Mouse (Mus musculus) intestine, embryonic 16.5 days (tissue): ENCODE results near the gene Frmpd1. TPM values are rescaled to one million over a fixed set of nuclear protein-coding genes. Genes with fewer than 3 reads are reported as not detected.

ENCODE experiments used
- ATAC-seq: fragments of 200-750 bp; cut with Nextera tagmentation; 2 replicates; pipeline ENCODE4 v1.8.0; 2017; ENCODE audit warnings: moderate TSS enrichment, moderate library complexity
- H3K27ac ChIP-seq: fragments of 300-500 bp; sonication (generic); 2 replicates; pipeline ENCODE4 v1.5.1; 2014; ENCODE audit warnings: mild to moderate bottlenecking, low read length
- H3K27me3 ChIP-seq: fragments of 300-500 bp; sonication (generic); replicated peaks from 2 replicates; pipeline ENCODE4 v1.6.1; 2014; ENCODE audit warnings: low read length, control low read depth, mixed read lengths; ENCODE audit not compliant: control insufficient read depth, insufficient read depth
- H3K36me3 ChIP-seq: fragments of 300-500 bp; sonication (generic); 2 replicates; pipeline ENCODE4 v1.6.1; 2014; ENCODE audit warnings: low read length, control low read depth; ENCODE audit not compliant: control insufficient read depth, insufficient read depth
- H3K4me1 ChIP-seq: fragments of 300-500 bp; sonication (generic); 2 replicates; pipeline ENCODE4 v1.6.1; 2014; ENCODE audit warnings: low read length, control low read depth, mixed read lengths; ENCODE audit not compliant: control insufficient read depth, insufficient read depth
- H3K4me2 ChIP-seq: fragments of 300-500 bp; sonication (generic); 2 replicates; pipeline ENCODE4 v1.6.1; 2014; ENCODE audit warnings: low read depth, low read length, control low read depth
- H3K4me3 ChIP-seq: fragments of 300-500 bp; sonication (generic); 2 replicates; pipeline ENCODE4 v1.5.1; 2014; ENCODE audit warnings: mild to moderate bottlenecking, low read length
- H3K9ac ChIP-seq: fragments of 300-500 bp; sonication (generic); 2 replicates; pipeline ENCODE4 v1.6.1; 2014; ENCODE audit warnings: low read depth, low read length
- H3K9me3 ChIP-seq: fragments of 300-500 bp; sonication (generic); 2 replicates; pipeline ENCODE4 v1.6.1; 2016; ENCODE audit warnings: low read length, control low read depth; ENCODE audit not compliant: control insufficient read depth
- WGBS: fragments of 180-500 bp; shearing (Covaris S2); extraction: QIAGEN DNeasy Blood & Tissue Kit; methylation state at CpG from one replicate; pipeline ENCODE4 v1.1.7; 2014; 5-methylcytosine and 5-hydroxymethylcytosine counted together
- polyA plus RNA-seq: library from polyadenylated mRNA; unstranded; fragments of >200 nt; fragmentation: Nextera tagmentation; extraction: Ambion mirVana; gene quantifications from 2 replicates; pipeline ENCODE4 v1.2.1, GENCODE M21; 2015

Gene Frmpd1
- 0.39 and 0.48 TPM in 2 replicates for polyA plus RNA-seq

GRCm38 (mm10) chr4:45184521-45185330 lies at the start of gene Frmpd1:
Gene Frmpd1 (plus strand): TSS chr4:45184875.
- ATAC-seq, result peak; percentile 93

GRCm38 (mm10) chr4:45137636-45138035 lies 47.0 kb upstream of the Frmpd1 start:
- no peaks in the 10 kb centered on the region for H3K9me3 ChIP-seq
- H3K9ac ChIP-seq, result no peak overlapping the region
- no peak overlapping the region for H3K4me2 ChIP-seq
- no peak overlapping the region for H3K27ac ChIP-seq
- WGBS, result 48% methylated on average over 4 of the region's 4 CpGs
- H3K4me3 ChIP-seq, result no peak overlapping the region
- H3K36me3 ChIP-seq, result no peaks in the 10 kb centered on the region
- H3K27me3 ChIP-seq, result no peaks in the 10 kb centered on the region
- no peak for ATAC-seq
- H3K4me1 ChIP-seq, result no peaks in the 10 kb centered on the region

More at GRCm38 (mm10) chr4:45184521-45185330, at the start of gene Frmpd1:
- Histone ChIP-seq H3K9ac (peak within 1 kb of the TSS; percentile 69), H3K27ac (no peak within 1 kb of the TSS), H3K4me2 (peak within 1 kb of the TSS; percentile 100), H3K36me3 (no peaks in the 10 kb centered on the region), H3K27me3 (no peaks in the 10 kb centered on the region; the same call in 1 of the 2 replicates), H3K9me3 (no peaks in the 10 kb centered on the region), H3K4me1 (no peaks in the 10 kb centered on the region), H3K4me3 (peak within 1 kb of the TSS; percentile 69)
- under 1% methylated on average over 84 of the region's 85 CpGs for WGBS

GRCm38 (mm10) chr4:45141835-45142234 lies 42.8 kb upstream of the Frmpd1 start:
- WGBS, result 66% methylated on average over 5 of the region's 5 CpGs
- H3K4me1 ChIP-seq, result no peaks in the 10 kb centered on the region
- ATAC-seq, result no peak

GRCm38 (mm10) chr4:45142411-45142810 lies 42.3 kb upstream of the Frmpd1 start:
- WGBS, result 52% methylated on average over 11 of the region's 11 CpGs

More at GRCm38 (mm10) chr4:45141835-45142234, 42.8 kb upstream of the Frmpd1 start:
- Histone ChIP-seq H3K27me3 (no peaks in the 10 kb centered on the region), H3K9me3 (no peaks in the 10 kb centered on the region), H3K4me3 (no peak overlapping the region), H3K4me2 (no peak overlapping the region), H3K36me3 (no peaks in the 10 kb centered on the region), H3K9ac (no peak overlapping the region), H3K27ac (no peak overlapping the region)

GRCm38 (mm10) chr4:45143005-45143404 lies 41.7 kb upstream of the Frmpd1 start:
- Histone ChIP-seq H3K4me1 (no peaks in the 10 kb centered on the region), H3K4me3 (no peak overlapping the region), H3K4me2 (no peak overlapping the region), H3K36me3 (no peaks in the 10 kb centered on the region), H3K9me3 (no peaks in the 10 kb centered on the region), H3K27ac (no peak overlapping the region), H3K27me3 (no peaks in the 10 kb centered on the region), H3K9ac (no peak overlapping the region)
- ATAC-seq, result no peak
- WGBS, result 49% methylated on average over 8 of the region's 8 CpGs

More at GRCm38 (mm10) chr4:45142411-45142810, 42.3 kb upstream of the Frmpd1 start:
- H3K36me3 ChIP-seq, result no peaks in the 10 kb centered on the region
- no peak overlapping the region for H3K27ac ChIP-seq
- H3K27me3 ChIP-seq, result no peaks in the 10 kb centered on the region
- no peak overlapping the region for H3K9ac ChIP-seq
- ATAC-seq, result no peak
- no peak overlapping the region for H3K4me3 ChIP-seq
- H3K9me3 ChIP-seq, result no peaks in the 10 kb centered on the region
- H3K4me2 ChIP-seq, result no peak overlapping the region
- no peaks in the 10 kb centered on the region for H3K4me1 ChIP-seq

- ATAC-seq, result no peak
- Histone ChIP-seq H3K9ac (no peak overlapping the region), H3K4me2 (no peak overlapping the region), H3K9me3 (no peaks in the 10 kb centered on the region), H3K27ac (no peak overlapping the region), H3K4me3 (no peak overlapping the region), H3K36me3 (no peaks in the 10 kb centered on the region), H3K27me3 (no peaks in the 10 kb centered on the region), H3K4me1 (no peaks in the 10 kb centered on the region)
- WGBS, result 71% methylated on average over 3 of the region's 3 CpGs
Measured at GRCm38 (mm10) chr4:45156433-45156832, 28.2 kb upstream of the Frmpd1 start.

GRCm38 (mm10) chr4:45158608-45159007 lies 26.1 kb upstream of the Frmpd1 start:
- no peaks in the 10 kb centered on the region for H3K36me3 ChIP-seq
- H3K9me3 ChIP-seq, result no peaks in the 10 kb centered on the region
- no peak overlapping the region for H3K4me2 ChIP-seq
- no peaks in the 10 kb centered on the region for H3K4me1 ChIP-seq
- H3K27ac ChIP-seq, result no peak overlapping the region
- no peak overlapping the region for H3K4me3 ChIP-seq
- H3K9ac ChIP-seq, result no peak overlapping the region
- 69% methylated on average over 9 of the region's 9 CpGs for WGBS
- H3K27me3 ChIP-seq, result no peaks in the 10 kb centered on the region
- no peak for ATAC-seq

- no peaks in the 10 kb centered on the region for H3K27me3 ChIP-seq
- ATAC-seq, result no peak
- 73% methylated on average over 6 of the region's 6 CpGs for WGBS
Measured at GRCm38 (mm10) chr4:45160773-45161172, 23.9 kb upstream of the Frmpd1 start.

GRCm38 (mm10) chr4:45163711-45164110 lies 21.0 kb upstream of the Frmpd1 start:
- 14% methylated on average over 1 of the region's 1 CpGs for WGBS
- Histone ChIP-seq H3K9ac (no peak overlapping the region), H3K4me3 (no peak overlapping the region), H3K27ac (no peak overlapping the region), H3K9me3 (no peaks in the 10 kb centered on the region), H3K4me2 (no peak overlapping the region), H3K4me1 (no peaks in the 10 kb centered on the region), H3K36me3 (no peaks in the 10 kb centered on the region), H3K27me3 (no peaks in the 10 kb centered on the region)
- no peak for ATAC-seq

More at GRCm38 (mm10) chr4:45160773-45161172, 23.9 kb upstream of the Frmpd1 start:
- no peak overlapping the region for H3K4me3 ChIP-seq
- no peaks in the 10 kb centered on the region for H3K9me3 ChIP-seq
- no peak overlapping the region for H3K4me2 ChIP-seq
- no peak overlapping the region for H3K9ac ChIP-seq
- no peaks in the 10 kb centered on the region for H3K4me1 ChIP-seq
- H3K36me3 ChIP-seq, result no peaks in the 10 kb centered on the region
- no peak overlapping the region for H3K27ac ChIP-seq
